Mouse (Mus musculus) erythroid progenitor cell, adult 5-6 weeks (primary cell): ENCODE measurements around the gene Atp2a3. TPM values are rescaled to one million over a fixed set of nuclear protein-coding genes. Genes with fewer than 3 reads are reported as not detected.

Experiments used
- ATAC-seq: replicated peaks from 2 replicates; pipeline ENCODE4 v1.8.0; 2016; ENCODE audit warnings: moderate number of reproducible peaks, mild to moderate bottlenecking, moderate TSS enrichment, inconsistent platforms; ENCODE audit not compliant: poor library complexity, low FRiP score, severe bottlenecking
- total RNA-seq, 2 experiments: library from RNA; stranded (forward) in 1 of 2; stranded (reverse) in 1 of 2; fragments of 150-400 nt in 1 of 2; fragments of 186-747, 209-891 nt in 1 of 2; gene quantifications; 2 replicates each; pipeline versions ENCODE4 v1.2.3 to v1.2.4; 2015 to 2017; ENCODE audit warnings: low replicate concordance in 2 of 2

The Atp2a3 gene
- 19.8 and 20.5 TPM in 2 replicates for total RNA-seq (2015; ENCODE audit: low replicate concordance)
- total RNA-seq (2017; ENCODE audit: low replicate concordance) = 11.1 and 15.1 TPM in 2 replicates

- no peak for ATAC-seq
These were observed at the start of gene Atp2a3 for GRCm38 (mm10) chr11:72961072-72961980. Gene Atp2a3 (plus strand): TSS chr11:72961169.

GRCm38 (mm10) chr11:72917299-72917996 lies 43.5 kb upstream of the Atp2a3 start:
- ATAC-seq = no peak

- no peak for ATAC-seq
These were observed 37.9 kb upstream of the Atp2a3 start for GRCm38 (mm10) chr11:72923116-72923515.

GRCm38 (mm10) chr11:72924458-72924857 lies 36.5 kb upstream of the Atp2a3 start:
- no peak for ATAC-seq

- no peak for ATAC-seq
These were observed 35.9 kb upstream of the Atp2a3 start for GRCm38 (mm10) chr11:72925067-72925466.

GRCm38 (mm10) chr11:72926226-72926890 lies 34.6 kb upstream of the Atp2a3 start:
- ATAC-seq = 0 out of 2 replicates have a peak, but pooled peaks have one; percentile 67

- ATAC-seq = no peak
These were observed 32.5 kb upstream of the Atp2a3 start for GRCm38 (mm10) chr11:72928516-72928915.

- peak; percentile 90 for ATAC-seq
These were observed 20.5 kb upstream of the Atp2a3 start for GRCm38 (mm10) chr11:72940208-72941143.

GRCm38 (mm10) chr11:72944996-72945793 lies 15.8 kb upstream of the Atp2a3 start:
- no peak for ATAC-seq

GRCm38 (mm10) chr11:72945875-72946559 lies 15.0 kb upstream of the Atp2a3 start:
- no peak for ATAC-seq

GRCm38 (mm10) chr11:72946560-72947119 lies 14.3 kb upstream of the Atp2a3 start:
- no peak for ATAC-seq

GRCm38 (mm10) chr11:72947840-72948239 lies 13.1 kb upstream of the Atp2a3 start:
- no peak for ATAC-seq

- ATAC-seq = no peak
These were observed 12.7 kb upstream of the Atp2a3 start for GRCm38 (mm10) chr11:72948254-72948653.

GRCm38 (mm10) chr11:72951137-72952000 lies 9.6 kb upstream of the Atp2a3 start:
- no peak for ATAC-seq

- ATAC-seq = no peak
These were observed 8.7 kb upstream of the Atp2a3 start for GRCm38 (mm10) chr11:72952226-72952625.

GRCm38 (mm10) chr11:72952697-72953096 lies 8.3 kb upstream of the Atp2a3 start:
- no peak for ATAC-seq

- ATAC-seq = no peak
These were observed 7.9 kb upstream of the Atp2a3 start for GRCm38 (mm10) chr11:72953116-72953439.
